Mouse (Mus musculus): ENCODE data around the gene Osr1. TPM values are rescaled to one million over a fixed set of nuclear protein-coding genes. Genes with fewer than 3 reads are reported as not detected.

The Osr1 gene
- total RNA-seq (2015; ENCODE audit: low replicate concordance) (not detected in 2 replicates), total RNA-seq (2017; ENCODE audit: low replicate concordance) (not detected in 2 replicates)

- no peak for ATAC-seq (replicated peaks; ENCODE audit: low FRiP score, poor library complexity, severe bottlenecking)
Measured at GRCm38 (mm10) chr12:9569971-9570370, at the start of gene Osr1. Gene Osr1 (plus strand): TSS chr12:9570116.

- no peak for ATAC-seq (replicated peaks; ENCODE audit: low FRiP score, poor library complexity, severe bottlenecking)
Measured at GRCm38 (mm10) chr12:9550328-9550727, 19.6 kb upstream of the Osr1 start.

- ATAC-seq (replicated peaks; ENCODE audit: low FRiP score, poor library complexity, severe bottlenecking): no peak
Measured at GRCm38 (mm10) chr12:9564956-9565355, 5.0 kb upstream of the Osr1 start.

DNA sequence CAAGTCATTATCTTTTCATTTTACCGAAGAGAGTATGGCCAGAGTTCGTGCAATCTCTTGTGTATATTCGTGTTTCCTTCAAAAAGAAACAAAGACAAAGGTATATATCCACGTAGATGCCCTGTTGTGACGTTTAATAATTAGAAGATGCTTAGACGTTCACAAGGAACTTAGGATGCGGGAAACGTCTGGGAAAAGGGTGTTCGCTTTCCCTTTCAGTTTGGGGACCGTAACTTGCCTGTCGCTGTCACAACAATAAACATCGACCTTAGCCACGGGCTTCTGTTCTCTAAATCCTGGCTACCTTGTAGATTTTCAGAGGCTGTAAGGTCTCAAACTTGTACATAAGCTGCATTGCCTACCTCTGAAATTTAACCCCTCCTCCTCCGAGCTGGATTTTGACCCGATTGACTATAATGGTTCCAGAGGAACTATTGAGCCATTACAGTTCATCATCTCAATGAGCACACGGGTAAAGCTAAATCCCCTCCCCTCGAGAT lies 630 bp downstream of the Osr1 start:
- ATAC-seq (replicated peaks; ENCODE audit: low FRiP score, poor library complexity, severe bottlenecking): no peak

DNA sequence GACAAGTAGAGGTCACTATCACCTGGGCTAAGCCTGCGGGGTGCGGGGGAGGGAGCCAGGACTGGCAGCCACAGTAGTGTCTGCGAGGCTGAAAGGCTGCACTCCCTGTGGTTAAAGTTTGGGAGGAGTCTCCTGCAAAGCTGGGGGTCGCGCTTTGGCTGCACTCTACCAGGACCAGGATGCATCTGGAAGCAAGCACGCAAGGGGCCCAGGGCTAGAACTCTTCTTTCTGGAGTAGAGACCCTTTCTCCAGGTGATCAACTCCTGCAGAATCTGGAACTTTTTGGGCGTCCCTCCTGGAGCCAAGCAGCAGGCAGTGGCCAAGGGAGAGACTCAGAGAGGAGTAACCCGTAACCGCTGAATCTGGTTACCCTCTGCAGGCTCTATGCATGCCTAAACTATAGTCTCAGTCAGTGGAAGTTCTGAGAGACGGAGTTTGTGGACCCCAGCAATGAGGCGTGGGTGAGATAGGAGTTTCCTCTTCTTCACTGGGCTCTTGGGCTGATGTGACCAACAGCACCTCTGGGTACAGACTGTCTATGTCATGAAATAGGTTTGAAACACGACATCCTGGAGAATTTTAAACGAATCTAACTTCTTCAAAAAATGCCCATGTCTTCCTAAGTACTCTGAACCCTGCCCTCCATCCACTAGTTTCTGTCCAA lies 1.5 kb downstream of the Osr1 start:
- ATAC-seq (replicated peaks; ENCODE audit: low FRiP score, poor library complexity, severe bottlenecking): no peak

DNA sequence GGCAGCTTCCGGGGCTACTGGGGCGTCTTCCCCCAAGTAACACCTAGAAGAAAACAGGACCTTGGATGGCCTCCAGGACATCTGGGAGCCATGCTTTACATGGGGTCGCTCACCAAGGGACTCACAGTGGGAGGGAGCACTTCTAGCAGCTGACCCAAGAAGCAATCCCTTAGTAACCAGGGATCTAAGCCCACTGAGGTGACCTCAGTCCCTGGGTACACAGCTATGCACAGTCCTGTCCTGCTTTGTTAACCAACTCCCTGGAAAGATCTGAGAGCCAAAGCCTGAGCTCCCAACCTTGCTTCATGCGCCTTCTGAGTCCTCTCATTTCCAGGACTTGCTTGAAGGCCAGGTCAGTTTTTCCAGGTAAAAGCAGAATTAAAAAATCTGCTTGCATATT lies 2.1 kb downstream of the Osr1 start:
- ATAC-seq (replicated peaks; ENCODE audit: low FRiP score, poor library complexity, severe bottlenecking): no peak

- ATAC-seq (replicated peaks; ENCODE audit: low FRiP score, poor library complexity, severe bottlenecking): no peak
Measured at GRCm38 (mm10) chr12:9573682-9574081, 3.8 kb downstream of the Osr1 start.

DNA sequence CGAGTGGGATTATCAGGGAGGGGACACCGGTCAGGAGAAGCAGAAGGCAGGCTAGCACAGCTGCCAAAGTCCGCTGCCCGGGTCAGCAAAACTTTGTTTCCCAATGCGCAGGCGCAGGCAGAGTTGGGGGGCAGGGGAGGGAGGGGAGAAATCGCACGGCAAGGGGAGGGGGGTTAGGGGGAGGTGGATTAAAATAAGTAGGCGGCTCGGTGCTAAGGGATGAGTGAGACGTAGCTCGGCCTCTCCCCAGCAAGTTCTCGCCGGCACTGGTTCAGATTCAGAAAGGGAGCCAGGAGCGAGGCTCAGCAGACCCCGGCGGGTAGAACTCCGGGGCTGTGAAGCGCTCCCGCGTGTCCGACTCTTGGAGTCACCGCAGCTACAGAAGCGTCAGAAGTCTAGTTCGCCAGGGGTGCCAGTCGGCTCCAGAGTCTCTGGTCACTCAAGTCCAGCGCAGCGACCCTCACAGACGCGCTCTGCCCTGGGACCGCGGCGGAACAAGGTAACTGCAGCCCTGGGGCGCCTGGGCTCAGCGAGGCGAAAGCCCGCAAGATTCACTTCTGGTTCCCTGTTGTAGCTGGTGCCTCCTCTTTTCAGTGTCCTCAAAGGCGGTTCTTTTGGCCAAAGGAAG lies 4.4 kb downstream of the Osr1 start:
- no peak for ATAC-seq (replicated peaks; ENCODE audit: low FRiP score, poor library complexity, severe bottlenecking)

DNA sequence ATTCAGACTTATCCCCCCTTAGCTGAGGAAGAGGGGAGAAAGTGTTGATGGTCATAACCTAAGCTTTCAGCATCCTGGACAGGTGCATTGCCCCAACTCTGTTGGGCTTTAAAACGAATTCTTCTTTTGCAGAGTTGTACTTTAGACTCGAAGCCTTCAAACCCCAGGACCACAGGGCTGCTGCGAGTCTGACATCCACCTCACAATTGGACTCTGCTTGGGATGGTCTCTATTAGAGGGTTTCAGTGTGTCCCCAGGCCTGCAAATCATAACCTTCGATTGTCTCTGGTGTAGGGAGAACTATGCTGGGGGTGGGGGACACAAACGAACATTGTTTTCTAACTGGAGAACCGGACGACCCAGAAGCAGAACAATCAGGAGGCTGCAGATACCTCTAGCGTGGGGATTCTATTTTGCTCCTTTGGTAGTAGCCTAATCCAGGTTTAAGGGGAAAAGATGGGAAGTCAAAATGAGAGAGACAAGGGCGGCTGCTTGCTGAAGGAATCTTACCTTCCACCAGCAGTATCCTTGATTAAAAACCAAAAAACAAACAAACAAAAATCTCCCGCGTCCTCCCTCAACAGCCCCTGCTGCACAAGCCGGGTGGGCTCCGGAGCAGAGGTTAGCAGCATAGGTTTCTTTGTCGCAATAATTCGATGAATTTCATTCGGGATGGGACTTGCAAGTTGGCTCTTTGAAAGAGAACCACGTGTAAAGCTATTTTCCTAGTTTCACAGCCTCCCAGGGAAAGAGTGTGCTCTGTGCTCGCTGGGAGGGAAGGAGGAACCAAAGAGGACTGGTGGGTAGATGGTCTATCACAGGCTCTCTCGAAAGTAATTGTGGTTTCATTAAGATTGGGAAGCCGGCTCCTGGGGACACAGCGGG lies 5.5 kb downstream of the Osr1 start:
- ATAC-seq (replicated peaks; ENCODE audit: low FRiP score, poor library complexity, severe bottlenecking): no peak

DNA sequence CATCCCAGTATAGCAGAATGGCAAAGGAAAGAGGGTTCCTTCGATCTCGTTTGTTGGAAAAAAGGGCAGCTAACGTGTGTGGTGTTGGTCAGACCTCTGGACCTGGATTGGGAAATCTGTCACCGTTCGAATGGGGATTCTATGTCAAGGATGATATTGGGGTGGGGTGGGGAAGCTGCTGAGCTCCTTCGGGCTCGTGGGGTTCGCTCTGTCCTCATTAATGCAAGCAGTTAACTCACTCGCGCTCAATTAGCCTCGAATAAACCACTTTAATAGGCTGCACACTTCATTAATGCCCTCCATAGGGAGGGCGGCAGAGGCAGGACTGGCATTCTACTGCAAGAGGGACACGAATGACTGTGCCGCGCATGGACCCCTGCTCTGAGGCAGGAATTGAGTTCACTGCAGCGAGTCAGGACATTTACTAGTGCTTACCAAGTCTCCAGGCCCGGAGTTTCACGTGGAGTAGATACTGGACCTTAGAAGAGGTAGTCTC lies 6.2 kb downstream of the Osr1 start:
- ATAC-seq (replicated peaks; ENCODE audit: low FRiP score, poor library complexity, severe bottlenecking): no peak

DNA sequence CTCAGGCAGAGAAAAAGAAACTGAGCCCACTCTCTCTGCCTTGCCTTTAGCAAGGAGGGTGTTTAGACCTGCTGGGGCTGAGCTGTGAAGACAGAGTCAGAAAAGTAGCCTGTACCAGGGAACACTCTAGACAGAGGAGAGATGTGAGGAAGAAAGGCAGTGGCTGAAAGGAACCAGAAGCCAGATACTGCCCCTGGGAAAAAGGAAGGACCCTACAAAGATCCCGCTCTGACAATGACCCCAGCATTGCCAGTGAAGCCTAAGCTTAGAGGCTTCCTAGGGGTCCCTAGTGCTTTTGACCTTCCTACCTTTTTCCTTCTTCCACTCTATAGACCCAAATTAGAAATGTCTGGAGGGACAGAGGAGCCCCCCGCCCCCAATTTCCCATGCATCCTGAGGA lies 7.7 kb downstream of the Osr1 start:
- no peak for ATAC-seq (replicated peaks; ENCODE audit: low FRiP score, poor library complexity, severe bottlenecking)

- no peak for ATAC-seq (replicated peaks; ENCODE audit: low FRiP score, poor library complexity, severe bottlenecking)
Measured at GRCm38 (mm10) chr12:9578591-9578990, 8.7 kb downstream of the Osr1 start.

- no peak for ATAC-seq (replicated peaks; ENCODE audit: low FRiP score, poor library complexity, severe bottlenecking)
Measured at GRCm38 (mm10) chr12:9579301-9580030, 9.6 kb downstream of the Osr1 start.

DNA sequence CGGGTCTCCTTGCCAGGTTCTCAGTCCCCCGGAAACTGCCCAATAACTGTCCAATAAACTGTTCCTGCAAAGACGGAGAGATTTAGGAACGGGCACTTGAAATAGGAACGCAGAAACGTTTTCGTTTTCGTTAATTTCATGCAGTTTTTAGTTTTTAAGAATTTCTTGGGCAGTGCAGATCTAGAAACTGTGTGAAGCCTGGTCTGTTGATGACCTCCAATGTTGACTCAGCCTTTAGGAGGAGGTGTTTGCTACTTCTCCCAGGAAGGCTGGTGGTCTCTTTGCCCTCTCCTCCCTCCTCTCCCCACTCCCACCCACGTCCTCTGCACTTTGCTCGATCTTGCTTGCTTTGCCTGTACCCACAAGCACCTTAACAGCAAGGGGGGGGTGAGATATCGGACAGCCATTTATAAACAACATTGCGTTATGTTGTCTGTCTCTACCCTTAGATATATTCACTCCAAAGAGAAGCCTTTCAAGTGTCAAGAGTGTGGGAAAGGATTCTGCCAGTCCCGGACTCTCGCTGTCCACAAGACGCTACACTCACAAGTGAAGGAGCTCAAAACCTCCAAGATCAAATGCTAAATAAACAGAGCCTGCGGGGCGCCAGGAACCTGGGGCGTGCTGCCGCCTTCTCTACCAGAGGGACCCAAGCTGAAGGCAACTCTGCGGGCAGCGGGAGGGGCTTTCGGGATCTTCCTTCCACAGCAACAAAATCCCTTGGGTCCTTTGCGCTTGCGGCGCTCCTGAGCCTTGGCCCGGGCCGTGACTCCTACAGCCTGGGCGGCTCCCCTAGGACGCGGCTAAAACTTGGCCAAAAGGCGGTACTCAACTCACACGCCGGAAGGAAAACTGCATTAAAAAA lies 10.4 kb downstream of the Osr1 start:
- no peak for ATAC-seq (replicated peaks; ENCODE audit: low FRiP score, poor library complexity, severe bottlenecking)

- ATAC-seq (replicated peaks; ENCODE audit: low FRiP score, poor library complexity, severe bottlenecking): no peak
Measured at GRCm38 (mm10) chr12:9581011-9581410, 11.1 kb downstream of the Osr1 start.

DNA sequence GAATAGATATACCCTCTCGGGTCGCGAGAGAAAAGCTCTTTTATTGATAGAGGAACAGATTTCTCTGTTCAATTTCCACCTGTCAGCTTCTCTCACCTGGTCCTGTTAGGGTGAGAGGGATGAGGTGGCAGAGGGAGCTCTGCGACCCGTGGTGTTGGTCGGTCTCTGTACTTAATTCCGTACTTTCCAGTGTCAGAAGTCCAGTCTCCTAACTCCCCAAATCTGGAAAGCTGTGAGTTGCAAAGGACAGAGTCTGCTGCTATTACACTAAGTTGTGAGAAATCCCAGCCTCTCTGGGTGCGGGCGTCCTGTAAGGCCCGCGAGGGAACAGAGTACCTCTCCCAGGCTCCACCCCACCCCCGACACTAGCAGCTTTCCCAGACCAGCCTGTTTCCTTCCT lies 11.6 kb downstream of the Osr1 start:
- ATAC-seq (replicated peaks; ENCODE audit: low FRiP score, poor library complexity, severe bottlenecking): no peak

DNA sequence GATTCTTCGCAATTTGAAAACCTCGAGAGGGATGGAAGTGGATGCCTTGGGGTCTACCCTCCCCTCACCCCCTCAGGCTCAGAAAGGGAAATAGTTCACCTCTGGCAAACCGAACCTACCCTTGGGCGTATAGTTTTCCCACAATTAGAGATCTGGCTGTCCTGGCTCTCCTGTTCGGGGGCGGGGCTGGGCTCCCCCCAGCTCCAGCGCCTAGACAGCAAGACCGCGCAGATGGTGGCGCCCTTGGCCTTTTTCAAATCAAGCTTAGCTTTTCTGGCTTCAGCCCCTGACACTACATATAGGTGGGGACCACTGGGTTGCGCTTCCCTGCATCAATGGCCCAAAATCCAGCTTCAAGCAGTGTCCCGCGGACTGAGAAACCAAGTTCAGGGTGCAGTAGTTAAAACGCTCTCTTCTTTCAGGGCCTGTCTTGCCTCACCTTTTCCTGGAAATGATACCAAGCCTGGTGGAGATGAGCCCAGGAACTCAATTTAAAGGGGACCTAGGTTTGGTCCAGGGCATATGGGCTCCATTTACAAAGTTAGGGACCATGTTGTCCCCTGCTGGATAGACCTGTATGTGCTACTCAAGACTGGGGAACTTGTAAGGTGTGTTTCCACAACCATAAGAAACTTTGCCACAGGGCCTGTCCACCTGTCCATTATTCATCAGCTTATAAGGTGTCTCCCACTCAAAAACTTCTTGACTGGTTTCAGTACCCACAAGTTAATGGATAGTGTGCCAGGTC lies 12.5 kb downstream of the Osr1 start:
- no peak for ATAC-seq (replicated peaks; ENCODE audit: low FRiP score, poor library complexity, severe bottlenecking)

- ATAC-seq (replicated peaks; ENCODE audit: low FRiP score, poor library complexity, severe bottlenecking): no peak
Measured at GRCm38 (mm10) chr12:9583380-9583779, 13.5 kb downstream of the Osr1 start.
